26 mouse cellular contexts compared by ENCODE assay signal in the genomic region with DNA sequence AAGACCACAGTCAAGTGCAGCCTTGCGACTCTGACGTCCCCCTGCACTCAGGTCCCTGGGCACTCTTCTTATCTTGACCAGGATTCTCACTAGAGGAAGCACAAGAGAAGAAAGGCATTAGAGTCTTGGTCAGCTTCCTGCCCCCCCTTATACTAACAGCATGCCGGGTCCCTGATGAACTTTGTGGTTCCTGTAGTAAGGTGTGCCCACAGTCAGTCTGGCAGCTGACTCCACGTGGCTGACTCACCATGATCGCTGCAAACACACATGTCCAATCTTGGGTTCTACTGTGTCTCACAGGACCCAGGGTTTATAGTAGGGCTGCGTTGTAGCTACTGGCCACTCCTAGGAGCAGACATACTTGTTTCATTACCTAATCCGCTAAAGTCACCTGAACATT. TPM values are rescaled to one million over a fixed set of nuclear protein-coding genes. Genes with fewer than 3 reads are reported as not detected.
DNase-seq lines count a peak whose midpoint lies in the region; ATAC-seq and TF ChIP-seq lines count a peak whose summit lies in the region.
"Had no signal": no experiment of that assay in that cellular context is flagged by ENCODE, and none has a peak within 500 bp of the region (broad histone marks: within the 10 kb centered on the region; RNA-seq: fewer than 3 reads in every experiment).

No protein-coding gene starts in this region.

- no peak for TF ChIP-seq POLR2A in CH12.LX (IDR thresholded peaks at IDR 0.05; ENCODE audit: low read depth, low read length)

- no peak for TF ChIP-seq RAD21 in CH12.LX (IDR thresholded peaks at IDR 0.05; ENCODE audit: low read depth, low read length)

- no peaks in the 10 kb centered on the region for H3K36me3 ChIP-seq in intestine, embryonic 14.5 days (ENCODE audit: control insufficient read depth, insufficient read depth, low read length)
- H3K36me3 ChIP-seq in intestine, embryonic 16.5 days (ENCODE audit: control insufficient read depth, insufficient read depth, low read length), result no peaks in the 10 kb centered on the region
- no peaks in the 10 kb centered on the region for H3K36me3 ChIP-seq in CH12.LX (replicated peaks in 1 of 2; ENCODE audit: control insufficient read depth in 1 of 2, insufficient read depth in 1 of 2, low read length in 1 of 2)
- no peaks in the 10 kb centered on the region for H3K36me3 ChIP-seq in liver, embryonic 13.5 days
- no peaks in the 10 kb centered on the region for H3K36me3 ChIP-seq in stomach, postnatal 0 days (ENCODE audit: control insufficient read depth, insufficient read depth, low read length)
- H3K36me3 ChIP-seq in hindbrain, embryonic 13.5 days, result no peaks in the 10 kb centered on the region
- H3K36me3 ChIP-seq: forebrain, embryonic 10.5 days; heart, embryonic 12.5 days; midbrain, embryonic 12.5 days had no signal

- no peak for TF ChIP-seq EP300 in CH12.LX (IDR thresholded peaks at IDR 0.05; ENCODE audit: low read length)
- TF ChIP-seq EP300 in stomach, postnatal 0 days (optimal IDR thresholded peaks at IDR 0.05), result no peak

- TF ChIP-seq CTCF in CH12.LX (conservative IDR thresholded peaks at IDR 0.05 in 1 of 2, IDR thresholded peaks at IDR 0.05 in 1 of 2; ENCODE audit: low read depth in 2 of 2, low read length in 2 of 2), result no peak
- TF ChIP-seq CTCF in stomach, postnatal 0 days (IDR thresholded peaks at IDR 0.05; ENCODE audit: low read depth), result no peak

- H3K27me3 ChIP-seq in intestine, embryonic 14.5 days (replicated peaks; ENCODE audit: control insufficient read depth, insufficient read depth, low read length), result no peaks in the 10 kb centered on the region
- H3K27me3 ChIP-seq in intestine, embryonic 16.5 days (replicated peaks; ENCODE audit: control insufficient read depth, insufficient read depth, low read length), result no peaks in the 10 kb centered on the region
- H3K27me3 ChIP-seq in CH12.LX (replicated peaks), result peaks cover 59% of the 10 kb centered on the region
- no peaks in the 10 kb centered on the region for H3K27me3 ChIP-seq in liver, embryonic 13.5 days
- H3K27me3 ChIP-seq in stomach, postnatal 0 days (ENCODE audit: control insufficient read depth, insufficient read depth, low read length), result no peaks in the 10 kb centered on the region
- H3K27me3 ChIP-seq in hindbrain, embryonic 13.5 days, result peaks cover 38% of the 10 kb centered on the region

- no peak for DNase-seq in intestine, embryonic 14.5 days (ENCODE audit: low spot score)
- DNase-seq in CH12.LX (ENCODE audit: extremely low read depth), result no peak
- no peak for DNase-seq in liver, embryonic 13.5 days
- DNase-seq in stomach, postnatal 0 days (ENCODE audit: low spot score), result peak; percentile 79
- DNase-seq in right cerebral cortex, adult 2 months (ENCODE audit: low spot score in 2 of 2), result no peak
- DNase-seq: forebrain, postnatal 0 days; layer of hippocampus, postnatal 36 days had no signal

- no peak overlapping the region for H3K4me2 ChIP-seq in intestine, embryonic 14.5 days (ENCODE audit: low read length)
- H3K4me2 ChIP-seq in intestine, embryonic 16.5 days (ENCODE audit: low read depth, low read length), result no peak overlapping the region
- H3K4me2 ChIP-seq in CH12.LX (ENCODE audit: insufficient read depth, low read depth, poor library complexity, severe bottlenecking), result peak overlapping the region; percentile 47
- H3K4me2 ChIP-seq in liver, embryonic 13.5 days, result peak overlapping the region; percentile 44; the same call in 1 of the 2 replicates
- no peak overlapping the region for H3K4me2 ChIP-seq in stomach, postnatal 0 days (replicated peaks; ENCODE audit: low read depth)
- no peak overlapping the region for H3K4me2 ChIP-seq in hindbrain, embryonic 13.5 days
- H3K4me2 ChIP-seq: heart, embryonic 12.5 days; hindbrain, embryonic 14.5 days; midbrain, embryonic 12.5 days had no signal

- 71% methylated on average over 7 of the region's 7 CpGs for WGBS in intestine, embryonic 14.5 days
- 57% methylated on average over 7 of the region's 7 CpGs for WGBS in intestine, embryonic 16.5 days
- WGBS in liver, embryonic 13.5 days (ENCODE audit: insufficient replicate concordance), result 25% methylated on average over 7 of the region's 7 CpGs
- WGBS in stomach, postnatal 0 days, result 47% methylated on average over 7 of the region's 7 CpGs
- 84% methylated on average over 7 of the region's 7 CpGs for WGBS in hindbrain, embryonic 13.5 days

- no peaks in the 10 kb centered on the region for H3K79me2 ChIP-seq in CH12.LX (replicated peaks; ENCODE audit: control insufficient read depth, extremely low read depth, insufficient read depth, poor library complexity, severe bottlenecking)

- in situ Hi-C loops in CH12.LX (cut with MboI; ENCODE audit: low pct_ligation_motif_present, low pct_unique_long_range_greater_than_20kb, low sequenced_read_pairs), result no loop called here

- no peaks in the 10 kb centered on the region for H3K9me3 ChIP-seq in intestine, embryonic 14.5 days (ENCODE audit: control insufficient read depth, low read length)
- H3K9me3 ChIP-seq in intestine, embryonic 16.5 days (ENCODE audit: control insufficient read depth, low read length), result no peaks in the 10 kb centered on the region
- H3K9me3 ChIP-seq in CH12.LX (replicated peaks; ENCODE audit: low read length), result no peaks in the 10 kb centered on the region
- no peaks in the 10 kb centered on the region for H3K9me3 ChIP-seq in liver, embryonic 13.5 days (replicated peaks)
- no peaks in the 10 kb centered on the region for H3K9me3 ChIP-seq in stomach, postnatal 0 days (ENCODE audit: control insufficient read depth, low read length)
- no peaks in the 10 kb centered on the region for H3K9me3 ChIP-seq in hindbrain, embryonic 13.5 days
- H3K9me3 ChIP-seq: forebrain, embryonic 10.5 days; heart, embryonic 12.5 days; midbrain, embryonic 12.5 days had no signal

- dilution Hi-C loops in CH12.LX (cut with MboI; ENCODE audit: extremely low pct_ligation_motif_present, extremely low pct_unique_long_range_greater_than_20kb, low sequenced_read_pairs), result no loop called here

- H3K9ac ChIP-seq in intestine, embryonic 14.5 days (ENCODE audit: low read length), result no peak overlapping the region
- H3K9ac ChIP-seq in intestine, embryonic 16.5 days (ENCODE audit: low read depth, low read length), result no peak overlapping the region
- H3K9ac ChIP-seq in CH12.LX (ENCODE audit: insufficient read depth, low read depth), result no peak overlapping the region
- peak overlapping the region; percentile 20; the same call in 1 of the 2 replicates for H3K9ac ChIP-seq in liver, embryonic 13.5 days
- no peak overlapping the region; the same call in 1 of the 2 replicates for H3K9ac ChIP-seq in stomach, postnatal 0 days (ENCODE audit: low read length)
- H3K9ac ChIP-seq in hindbrain, embryonic 13.5 days, result no peak overlapping the region
- H3K9ac ChIP-seq: forebrain, postnatal 0 days; heart, embryonic 12.5 days; hindbrain, embryonic 14.5 days; midbrain, embryonic 12.5 days had no signal

- H3K4me1 ChIP-seq in intestine, embryonic 14.5 days (replicated peaks; ENCODE audit: control insufficient read depth, insufficient read depth, low read length), result peaks cover 9% of the 10 kb centered on the region; the same call in 1 of the 2 replicates
- peaks cover 4% of the 10 kb centered on the region; the same call in 1 of the 2 replicates for H3K4me1 ChIP-seq in intestine, embryonic 16.5 days (ENCODE audit: control insufficient read depth, insufficient read depth, low read length)
- peaks cover 0 to 9% of the 10 kb centered on the region in 2 experiments; a peak in 2 of 4 replicates for H3K4me1 ChIP-seq in CH12.LX (ENCODE audit: control insufficient read depth in 1 of 2, insufficient read depth in 2 of 2)
- peaks cover 52% of the 10 kb centered on the region for H3K4me1 ChIP-seq in liver, embryonic 13.5 days (replicated peaks)
- H3K4me1 ChIP-seq in stomach, postnatal 0 days (replicated peaks; ENCODE audit: control insufficient read depth, insufficient read depth), result no peaks in the 10 kb centered on the region
- H3K4me1 ChIP-seq in hindbrain, embryonic 13.5 days (replicated peaks), result no peaks in the 10 kb centered on the region
- H3K4me1 ChIP-seq: heart, embryonic 12.5 days; midbrain, embryonic 12.5 days had no signal

- H3K4me3 ChIP-seq in intestine, embryonic 14.5 days (ENCODE audit: low read depth, low read length), result no peak overlapping the region
- H3K4me3 ChIP-seq in intestine, embryonic 16.5 days (ENCODE audit: low read length), result no peak overlapping the region
- no peak overlapping the region for H3K4me3 ChIP-seq in CH12.LX (replicated peaks in 1 of 3; ENCODE audit: low read depth in 2 of 3, low read length in 2 of 3, poor library complexity in 1 of 3)
- no peak overlapping the region for H3K4me3 ChIP-seq in liver, embryonic 13.5 days (replicated peaks)
- no peak overlapping the region for H3K4me3 ChIP-seq in stomach, postnatal 0 days (ENCODE audit: low read depth, low read length)
- no peak overlapping the region for H3K4me3 ChIP-seq in hindbrain, embryonic 13.5 days
- H3K4me3 ChIP-seq: forebrain, embryonic 10.5 days; heart, embryonic 12.5 days; midbrain, embryonic 12.5 days had no signal

- ATAC-seq in intestine, embryonic 14.5 days (replicated peaks; ENCODE audit: low FRiP score, low TSS enrichment, low read depth), result peak; percentile 60; the same call in 1 of the 2 replicates
- no peak for ATAC-seq in intestine, embryonic 16.5 days
- ATAC-seq in liver, embryonic 13.5 days (ENCODE audit: low read depth), result no peak
- peak; percentile 87 for ATAC-seq in stomach, postnatal 0 days (ENCODE audit: low FRiP score, low TSS enrichment)
- ATAC-seq in hindbrain, embryonic 13.5 days (ENCODE audit: low FRiP score), result no peak

- no peak overlapping the region for H3K27ac ChIP-seq in intestine, embryonic 14.5 days (ENCODE audit: low read depth)
- no peak overlapping the region for H3K27ac ChIP-seq in intestine, embryonic 16.5 days (ENCODE audit: low read length)
- no peak overlapping the region for H3K27ac ChIP-seq in CH12.LX (ENCODE audit: insufficient read depth, low read depth)
- H3K27ac ChIP-seq in liver, embryonic 13.5 days, result peak overlapping the region; percentile 85
- H3K27ac ChIP-seq in stomach, postnatal 0 days (replicated peaks), result peak overlapping the region; percentile 83
- H3K27ac ChIP-seq in hindbrain, embryonic 13.5 days, result no peak overlapping the region
- H3K27ac ChIP-seq: forebrain, embryonic 10.5 days; hindbrain, embryonic 14.5 days; midbrain, embryonic 12.5 days had no signal

RNA-seq across cellular contexts. Expression of a gene that starts 10.2 kb away (rescaled TPM):
- polyA plus RNA-seq in intestine, embryonic 14.5 days (2014; fragmentation: Nextera tagmentation; extraction: Ambion mirVana), result 130 and 142 TPM in 2 replicates
- polyA plus RNA-seq in intestine, embryonic 16.5 days (2015; fragmentation: Nextera tagmentation; extraction: Ambion mirVana), result 255 and 287 TPM in 2 replicates
- total RNA-seq in CH12.LX (2012; rRNA removed) (106 and 141 TPM in 2 replicates), CH12.LX (2014; rRNA removed) (96.5 and 113 TPM in 2 replicates)
- polyA plus RNA-seq in CH12.LX (2012; ENCODE audit: insufficient read length, low read depth), result 122 and 134 TPM in 2 replicates
- 78.6 and 83.0 TPM in 2 replicates for polyA plus RNA-seq in liver, embryonic 13.5 days (2015; fragmentation: Nextera tagmentation; extraction: Ambion mirVana)
- 219 and 245 TPM in 2 replicates for polyA plus RNA-seq in stomach, postnatal 0 days (2015; fragmentation: Nextera tagmentation; extraction: Ambion mirVana)
- 172 and 173 TPM in 2 replicates for polyA plus RNA-seq in hindbrain, embryonic 13.5 days (2015; fragmentation: Nextera tagmentation; extraction: Ambion mirVana)

RNA-seq across cellular contexts. Expression of a gene that starts 23.3 kb away (rescaled TPM):
- not detected in 2 replicates for polyA plus RNA-seq in intestine, embryonic 14.5 days (2014; fragmentation: Nextera tagmentation; extraction: Ambion mirVana)
- 0.23 TPM in 1 of 2 replicates, not detected in the other for polyA plus RNA-seq in intestine, embryonic 16.5 days (2015; fragmentation: Nextera tagmentation; extraction: Ambion mirVana)
- not detected in 2 replicates for total RNA-seq in CH12.LX (2012; rRNA removed)
- not detected in 2 replicates for total RNA-seq in CH12.LX (2014; rRNA removed)
- not detected in 2 replicates for polyA plus RNA-seq in CH12.LX (2012; ENCODE audit: insufficient read length, low read depth)
- not detected in 2 replicates for polyA plus RNA-seq in liver, embryonic 13.5 days (2015; fragmentation: Nextera tagmentation; extraction: Ambion mirVana)
- 0.21 and 0.23 TPM in 2 replicates for polyA plus RNA-seq in stomach, postnatal 0 days (2015; fragmentation: Nextera tagmentation; extraction: Ambion mirVana)
- polyA plus RNA-seq in hindbrain, embryonic 13.5 days (2015; fragmentation: Nextera tagmentation; extraction: Ambion mirVana), result 0.94 and 1.1 TPM in 2 replicates
- total RNA-seq: adrenal gland, postnatal 25 days; forebrain, postnatal 0 days; gastrocnemius, postnatal 14 days; heart, adult 18-20 months; heart, postnatal 25 days; layer of hippocampus, adult 8-10 months; layer of hippocampus, postnatal 36 days; left cerebral cortex, postnatal 10 days had no signal
- polyA plus RNA-seq: embryonic facial prominence, embryonic 11.5 days; forebrain, postnatal 0 days; heart, embryonic 12.5 days; inflammation-experienced regulatory T-cells, adult 6 months; kidney, embryonic 14.5 days; limb, embryonic 11.5 days; liver, embryonic 16.5 days; spleen, adult 2 months had no signal

RNA-seq across cellular contexts. Expression of a gene that starts 27.0 kb away (rescaled TPM):
- 29.4 and 42.8 TPM in 2 replicates for polyA plus RNA-seq in intestine, embryonic 14.5 days (2014; fragmentation: Nextera tagmentation; extraction: Ambion mirVana)
- polyA plus RNA-seq in intestine, embryonic 16.5 days (2015; fragmentation: Nextera tagmentation; extraction: Ambion mirVana), result 28.8 and 29.5 TPM in 2 replicates
- total RNA-seq in CH12.LX (2012; rRNA removed), result 33.1 and 36.7 TPM in 2 replicates
- 31.1 and 31.4 TPM in 2 replicates for total RNA-seq in CH12.LX (2014; rRNA removed)
- polyA plus RNA-seq in CH12.LX (2012; ENCODE audit: insufficient read length, low read depth), result 37.0 and 38.7 TPM in 2 replicates
- polyA plus RNA-seq in liver, embryonic 13.5 days (2015; fragmentation: Nextera tagmentation; extraction: Ambion mirVana), result 11.7 and 11.8 TPM in 2 replicates
- 15.6 and 17.0 TPM in 2 replicates for polyA plus RNA-seq in stomach, postnatal 0 days (2015; fragmentation: Nextera tagmentation; extraction: Ambion mirVana)
- 47.8 and 53.9 TPM in 2 replicates for polyA plus RNA-seq in hindbrain, embryonic 13.5 days (2015; fragmentation: Nextera tagmentation; extraction: Ambion mirVana)

RNA-seq across cellular contexts. Expression of a gene that starts 39.8 kb away (rescaled TPM):
- not detected in 2 replicates for polyA plus RNA-seq in intestine, embryonic 14.5 days (2014; fragmentation: Nextera tagmentation; extraction: Ambion mirVana)
- not detected in 2 replicates for polyA plus RNA-seq in intestine, embryonic 16.5 days (2015; fragmentation: Nextera tagmentation; extraction: Ambion mirVana)
- not detected in 2 replicates for total RNA-seq in CH12.LX (2012; rRNA removed)
- total RNA-seq in CH12.LX (2014; rRNA removed), result not detected in 2 replicates
- 0.21 TPM in 1 of 2 replicates, not detected in the other for polyA plus RNA-seq in CH12.LX (2012; ENCODE audit: insufficient read length, low read depth)
- not detected in 2 replicates for polyA plus RNA-seq in liver, embryonic 13.5 days (2015; fragmentation: Nextera tagmentation; extraction: Ambion mirVana)
- 0.07 TPM in 1 of 2 replicates, not detected in the other for polyA plus RNA-seq in stomach, postnatal 0 days (2015; fragmentation: Nextera tagmentation; extraction: Ambion mirVana)
- polyA plus RNA-seq in hindbrain, embryonic 13.5 days (2015; fragmentation: Nextera tagmentation; extraction: Ambion mirVana), result not detected in 2 replicates
- total RNA-seq: adrenal gland, postnatal 25 days; forebrain, postnatal 0 days; gastrocnemius, postnatal 14 days; heart, adult 18-20 months; heart, postnatal 25 days; layer of hippocampus, adult 8-10 months; layer of hippocampus, postnatal 36 days; left cerebral cortex, postnatal 10 days had no signal
- polyA plus RNA-seq: brain, embryonic 14.5 days; embryonic facial prominence, embryonic 11.5 days; forebrain, postnatal 0 days; heart, embryonic 12.5 days; hindbrain, embryonic 14.5 days; kidney, embryonic 14.5 days; limb, embryonic 11.5 days; liver, embryonic 16.5 days; midbrain, embryonic 12.5 days; spleen, adult 2 months had no signal

RNA-seq across cellular contexts. Expression of a gene that starts 39.8 kb away (rescaled TPM):
- polyA plus RNA-seq in intestine, embryonic 14.5 days (2014; fragmentation: Nextera tagmentation; extraction: Ambion mirVana), result 82.5 and 83.3 TPM in 2 replicates
- polyA plus RNA-seq in intestine, embryonic 16.5 days (2015; fragmentation: Nextera tagmentation; extraction: Ambion mirVana), result 65.4 and 67.4 TPM in 2 replicates
- total RNA-seq in CH12.LX (2012; rRNA removed) (48.0 and 52.5 TPM in 2 replicates), CH12.LX (2014; rRNA removed) (36.9 and 41.5 TPM in 2 replicates)
- 45.2 and 54.8 TPM in 2 replicates for polyA plus RNA-seq in CH12.LX (2012; ENCODE audit: insufficient read length, low read depth)
- polyA plus RNA-seq in liver, embryonic 13.5 days (2015; fragmentation: Nextera tagmentation; extraction: Ambion mirVana), result 18.6 and 20.7 TPM in 2 replicates
- polyA plus RNA-seq in stomach, postnatal 0 days (2015; fragmentation: Nextera tagmentation; extraction: Ambion mirVana), result 38.8 and 40.7 TPM in 2 replicates
- 94.0 and 101 TPM in 2 replicates for polyA plus RNA-seq in hindbrain, embryonic 13.5 days (2015; fragmentation: Nextera tagmentation; extraction: Ambion mirVana)

Comparison
In these comparisons a context has a peak if more than half of its experiments do, and no peak if none do; other contexts are left out.
1. ATAC-seq: peak in intestine, embryonic 14.5 days (single experiment) and stomach, postnatal 0 days (single experiment); none in intestine, embryonic 16.5 days (single experiment), liver, embryonic 13.5 days (single experiment) and hindbrain, embryonic 13.5 days (single experiment).
2. H3K27ac ChIP-seq: peak in liver, embryonic 13.5 days (single experiment) and stomach, postnatal 0 days (single experiment); none in intestine, embryonic 14.5 days (single experiment), intestine, embryonic 16.5 days (single experiment), CH12.LX (single experiment) and hindbrain, embryonic 13.5 days (single experiment).
3. H3K4me2 ChIP-seq: peak in CH12.LX (single experiment) and liver, embryonic 13.5 days (single experiment); none in intestine, embryonic 14.5 days (single experiment), intestine, embryonic 16.5 days (single experiment), stomach, postnatal 0 days (single experiment) and hindbrain, embryonic 13.5 days (single experiment).